Mouse (Mus musculus) cerebellum, adult 9-10 months (tissue): ENCODE measurements around the gene Rps6ka1.
"Not testable (repeated sequence)": the region's sequence is repeated elsewhere in the genome, so short reads cannot be mapped to it uniquely, and the experiment has no call there.

Experiments used
- DNase-seq: peaks from one replicate; pipeline ENCODE4 v3.0.0; 2022

Rps6ka1 gene

GRCm38 (mm10) chr4:133887672-133888453, at the start of gene Rps6ka1:
Gene Rps6ka1, minus strand, starts transcription at chr4:133887797.
- DNase-seq = peak; percentile 85

- DNase-seq = no peak
Observed at GRCm38 (mm10) chr4:133931785-133932184, 44.2 kb upstream of the Rps6ka1 start.

GRCm38 (mm10) chr4:133931349-133931748, 43.8 kb upstream of the Rps6ka1 start:
- no peak for DNase-seq

GRCm38 (mm10) chr4:133929278-133929670, 41.7 kb upstream of the Rps6ka1 start:
- DNase-seq = no peak

GRCm38 (mm10) chr4:133928576-133929277, 41.1 kb upstream of the Rps6ka1 start:
- no peak for DNase-seq

GRCm38 (mm10) chr4:133925204-133925603, 37.6 kb upstream of the Rps6ka1 start:
- DNase-seq = no peak

GRCm38 (mm10) chr4:133923743-133924142, 36.1 kb upstream of the Rps6ka1 start:
- DNase-seq = no peak

GRCm38 (mm10) chr4:133918093-133918825, 30.7 kb upstream of the Rps6ka1 start:
- DNase-seq = not testable (repeated sequence)

- DNase-seq = no peak
Observed at GRCm38 (mm10) chr4:133911983-133912382, 24.4 kb upstream of the Rps6ka1 start.

- DNase-seq = peak; percentile 97
Observed at GRCm38 (mm10) chr4:133910236-133911211, 22.9 kb upstream of the Rps6ka1 start.

GRCm38 (mm10) chr4:133908051-133908450, 20.5 kb upstream of the Rps6ka1 start:
- DNase-seq = no peak

- DNase-seq = no peak
Observed at GRCm38 (mm10) chr4:133907086-133907485, 19.5 kb upstream of the Rps6ka1 start.

GRCm38 (mm10) chr4:133906336-133906735, 18.7 kb upstream of the Rps6ka1 start:
- DNase-seq = not testable (repeated sequence)

GRCm38 (mm10) chr4:133905167-133905566, 17.6 kb upstream of the Rps6ka1 start:
- peak; percentile 6 for DNase-seq

- peak; percentile 4 for DNase-seq
Observed at GRCm38 (mm10) chr4:133904326-133904725, 16.7 kb upstream of the Rps6ka1 start.

GRCm38 (mm10) chr4:133903372-133903771, 15.8 kb upstream of the Rps6ka1 start:
- DNase-seq = peak; percentile 14

- DNase-seq = peak; percentile 9
Observed at GRCm38 (mm10) chr4:133902510-133902909, 14.9 kb upstream of the Rps6ka1 start.

- no peak for DNase-seq
Observed at GRCm38 (mm10) chr4:133900887-133901286, 13.3 kb upstream of the Rps6ka1 start.

GRCm38 (mm10) chr4:133900352-133900751, 12.8 kb upstream of the Rps6ka1 start:
- DNase-seq = peak; percentile 5

GRCm38 (mm10) chr4:133899241-133899800, 11.7 kb upstream of the Rps6ka1 start:
- peak; percentile 31 for DNase-seq

GRCm38 (mm10) chr4:133898151-133898550, 10.6 kb upstream of the Rps6ka1 start:
- DNase-seq = peak; percentile 56

- peak; percentile 75 for DNase-seq
Observed at GRCm38 (mm10) chr4:133897431-133897891, 9.9 kb upstream of the Rps6ka1 start.
